Mouse (Mus musculus) kidney, postnatal 14 days (tissue): ENCODE data around the gene Aldh1a2.
A peak's percentile ranks its signal among the peaks of the same experiment; 100 is the strongest.

ENCODE experiments used
- DNase-seq: peaks from one replicate; pipeline ENCODE4 v3.0.0; 2022; ENCODE audit warnings: mixed read lengths

Gene Aldh1a2

DNA sequence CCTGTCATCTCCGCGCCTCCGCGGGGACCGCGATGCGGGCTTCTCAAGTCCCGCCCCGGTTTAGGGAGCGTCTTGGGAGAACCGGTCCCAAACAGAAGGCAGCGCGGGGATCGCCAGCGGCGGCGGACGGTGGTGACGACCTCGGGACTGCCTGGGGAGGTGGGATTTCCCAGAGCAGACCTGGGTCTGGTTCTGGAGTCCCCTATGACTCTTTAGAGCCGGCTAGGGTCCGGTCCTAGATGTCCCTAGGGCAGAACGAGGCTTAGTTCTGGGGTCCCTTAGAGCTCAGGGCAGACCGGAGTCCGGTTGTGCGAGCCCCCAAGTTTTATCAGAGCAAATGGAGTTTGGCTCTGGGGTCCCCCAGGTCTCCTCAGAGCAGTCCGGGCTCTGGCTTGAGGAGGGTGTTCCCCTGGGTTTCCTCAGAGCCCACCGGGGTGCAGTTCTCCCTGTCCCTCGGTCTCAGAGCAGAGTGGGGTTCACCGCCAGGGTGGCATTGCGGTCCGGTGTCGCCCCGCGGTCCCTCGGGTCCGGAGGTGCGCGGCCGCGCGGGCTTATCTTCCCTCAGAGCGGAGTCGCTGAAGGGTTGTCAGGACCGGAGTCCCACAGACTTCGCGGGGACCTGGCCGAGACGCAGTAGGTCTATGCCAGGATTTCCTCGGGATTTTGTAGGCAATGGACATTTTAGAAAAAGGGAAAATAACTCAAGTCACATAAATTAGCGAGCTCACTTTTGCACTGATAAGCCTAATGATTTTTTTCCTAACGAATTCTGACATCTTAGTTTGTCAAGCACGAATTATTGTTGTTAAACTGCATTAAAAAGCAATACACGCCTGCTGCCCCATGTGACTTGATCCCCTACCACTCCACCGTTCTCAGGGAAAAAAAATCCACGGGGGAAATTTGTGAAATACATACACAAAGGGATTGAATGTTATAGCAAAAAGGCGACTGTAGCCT lies 727 bp downstream of the Aldh1a2 start:
- DNase-seq, result peak; percentile 31

DNA sequence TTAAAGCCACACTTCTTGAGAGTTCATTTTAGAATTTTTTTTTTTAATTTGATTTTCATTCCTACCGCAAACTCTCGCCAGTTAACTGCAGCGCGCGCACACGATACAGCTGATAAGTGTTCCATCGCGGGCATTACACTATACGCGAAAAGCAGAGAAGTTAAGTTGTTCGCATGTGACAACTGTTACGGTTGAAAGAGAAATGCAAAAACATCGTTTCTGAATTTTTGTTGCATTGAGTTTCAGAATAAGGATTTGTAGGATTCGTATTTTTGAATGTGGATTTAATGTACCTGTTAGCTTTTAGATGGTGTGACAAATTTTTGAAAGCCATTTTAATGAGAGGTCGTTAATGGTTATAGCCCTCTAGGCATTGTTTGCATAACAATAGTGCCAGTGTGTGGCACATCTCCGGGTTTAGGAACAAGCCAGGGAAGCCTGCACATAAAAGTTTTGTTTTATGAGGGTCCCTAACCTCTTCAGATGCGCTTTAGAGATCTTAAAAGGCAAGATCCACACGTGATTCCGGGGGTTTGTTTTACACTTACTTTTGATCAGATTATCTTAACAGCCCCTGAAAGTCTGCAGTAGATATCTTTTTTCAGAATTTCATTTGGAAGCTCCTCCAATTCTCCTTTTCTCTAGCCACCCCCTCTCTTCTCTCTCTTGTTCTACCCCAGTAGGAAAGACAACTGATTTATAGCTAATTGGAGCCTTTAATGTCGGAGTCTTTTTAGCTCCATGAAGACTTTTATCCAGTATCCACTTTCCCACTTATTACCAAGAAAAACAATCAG lies 1.6 kb downstream of the Aldh1a2 start:
- no peak for DNase-seq

DNA sequence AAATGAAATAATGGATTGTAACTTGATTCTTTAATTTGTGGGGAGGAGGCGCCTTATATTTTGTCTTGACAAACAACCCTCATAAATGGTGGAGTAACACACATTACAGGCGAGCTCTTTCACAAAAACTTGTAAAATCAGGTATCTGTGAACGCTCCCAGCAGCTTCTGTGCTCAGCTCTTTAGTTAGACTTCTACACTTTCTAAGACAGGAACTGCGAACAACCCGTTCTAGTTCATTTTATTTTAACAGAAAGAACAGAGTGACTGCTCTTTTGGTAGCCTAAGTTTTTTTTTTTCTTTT lies 2.2 kb downstream of the Aldh1a2 start:
- DNase-seq, result no peak

DNA sequence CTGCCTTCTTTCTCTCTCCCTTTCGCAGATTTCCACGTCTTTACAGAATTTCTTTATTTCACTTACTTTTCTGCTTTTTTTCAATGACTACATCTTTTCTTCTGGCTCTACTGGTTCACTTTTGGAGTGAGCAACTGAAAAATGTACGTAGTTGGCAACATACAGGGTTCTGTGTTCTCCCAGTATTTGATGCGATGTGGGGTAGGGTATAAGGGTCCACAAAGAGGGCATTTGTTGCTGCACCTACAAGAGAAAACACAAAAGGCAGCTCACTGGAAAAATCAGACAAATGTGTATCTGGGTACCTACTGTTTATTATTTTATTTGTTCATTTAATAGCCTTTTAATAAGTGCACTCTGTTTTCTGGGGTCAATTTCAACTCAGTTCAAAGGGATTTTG lies 3.6 kb downstream of the Aldh1a2 start:
- no peak for DNase-seq

DNA sequence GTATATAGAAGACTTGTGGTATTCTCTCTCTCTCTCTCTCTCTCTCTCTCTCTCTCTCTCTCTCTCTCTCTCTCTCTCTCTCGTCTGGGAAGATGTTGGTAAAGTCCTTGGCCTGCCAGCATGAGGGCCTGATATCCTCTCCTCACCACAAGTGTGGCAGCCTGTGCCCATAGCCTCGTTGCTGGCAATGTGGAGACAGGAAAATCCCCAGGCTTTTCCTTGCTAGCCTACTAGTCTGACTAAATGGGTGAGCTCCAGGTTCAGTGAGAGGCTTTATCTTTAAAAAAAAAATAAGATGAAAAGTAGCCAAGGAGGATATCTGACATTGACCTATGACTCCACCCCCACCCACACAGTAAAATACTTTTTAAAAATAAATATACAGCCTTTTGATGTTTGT lies 4.8 kb downstream of the Aldh1a2 start:
- DNase-seq, result no peak

DNA sequence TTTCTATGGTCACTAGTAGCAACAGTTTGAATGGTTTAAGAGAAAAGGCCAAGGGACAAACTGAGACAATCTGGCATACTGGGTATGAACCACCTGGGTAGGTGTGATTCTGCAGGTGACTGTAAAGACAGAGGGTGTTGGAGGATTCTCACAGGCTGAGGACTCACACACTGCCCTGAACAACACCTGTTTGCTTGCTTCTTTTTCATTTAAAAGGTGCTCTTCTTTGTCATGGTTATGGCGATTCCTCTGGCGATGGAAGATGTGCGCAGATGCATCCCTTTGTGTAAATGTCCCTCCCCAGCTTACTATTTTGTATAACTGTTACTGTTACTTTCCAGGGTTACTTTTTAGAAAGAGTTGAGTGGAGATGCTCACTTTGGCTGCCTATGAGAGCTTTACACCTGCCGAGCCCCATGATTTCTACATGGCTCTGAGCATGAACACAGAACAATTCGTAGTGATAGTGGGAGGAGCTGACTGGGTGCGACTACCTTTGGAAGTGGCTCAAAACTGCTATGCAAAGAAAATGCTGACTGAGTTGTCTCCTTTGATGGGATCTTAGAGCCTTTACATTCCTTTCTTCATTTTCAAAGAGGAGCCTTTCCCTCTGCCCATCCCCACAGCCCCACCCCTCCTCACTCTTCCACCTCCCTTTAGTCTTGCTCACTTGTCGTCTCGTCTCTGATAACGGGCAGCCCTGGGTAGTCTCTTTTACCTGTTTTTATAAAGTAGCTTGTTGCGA lies 11.8 kb downstream of the Aldh1a2 start:
- DNase-seq, result no peak

DNA sequence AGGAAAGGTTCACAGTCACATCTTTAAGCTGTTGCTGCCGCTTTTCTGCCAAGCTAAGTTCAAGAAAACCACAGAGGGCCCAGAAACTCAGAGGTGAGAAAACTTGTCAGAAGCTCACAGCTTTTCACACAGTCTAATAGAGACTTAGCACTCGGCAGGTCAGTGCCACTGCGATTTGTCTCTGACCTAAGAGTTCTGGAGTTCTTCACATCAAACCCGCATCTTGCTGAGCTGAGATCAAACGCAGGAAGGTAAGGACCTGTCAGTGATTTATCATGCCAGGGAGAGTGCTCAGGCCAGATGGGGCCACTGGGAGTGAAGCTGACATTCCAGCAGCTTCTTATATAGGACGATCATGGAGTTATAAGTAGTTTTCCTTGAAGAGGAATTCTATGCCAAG lies 14.4 kb downstream of the Aldh1a2 start:
- no peak for DNase-seq

DNA sequence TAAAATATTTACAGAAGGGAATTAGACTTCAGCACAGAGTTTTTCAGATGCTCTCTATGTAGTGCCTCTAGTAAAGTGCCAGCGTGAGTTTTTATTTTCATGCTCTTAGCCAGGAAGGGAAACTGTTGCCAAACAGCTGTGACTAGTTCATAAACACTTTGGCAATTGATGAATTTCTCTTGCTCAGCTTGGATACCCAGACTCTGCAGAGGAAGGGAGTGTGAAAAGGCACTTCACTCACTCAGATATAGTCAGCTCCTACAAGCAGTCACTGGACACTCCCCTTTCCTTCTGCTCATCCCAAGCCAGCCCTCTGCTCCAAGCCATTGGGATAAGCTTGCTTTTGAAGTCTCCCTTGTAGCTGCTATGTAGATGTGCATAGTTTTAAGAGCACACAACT lies 21.0 kb downstream of the Aldh1a2 start:
- DNase-seq, result no peak

DNA sequence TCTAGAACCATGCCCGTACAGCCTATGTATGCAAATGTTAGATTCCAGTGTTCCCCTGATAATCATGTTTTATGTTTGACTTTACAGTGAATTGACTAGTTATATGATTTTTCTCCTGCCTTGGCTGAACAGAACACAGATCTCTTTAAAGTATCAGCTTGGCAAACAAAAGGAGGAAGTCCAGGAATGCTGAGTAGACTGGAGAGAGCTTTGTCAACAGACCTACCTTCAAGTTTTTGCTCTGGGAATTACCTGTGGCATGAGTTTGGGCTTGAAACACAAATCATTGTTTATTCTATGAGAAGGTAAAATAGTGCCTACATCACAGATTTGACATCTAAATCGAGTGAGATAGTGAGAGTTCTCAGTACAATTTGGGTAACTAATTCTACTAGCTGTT lies 24.3 kb downstream of the Aldh1a2 start:
- DNase-seq, result no peak

DNA sequence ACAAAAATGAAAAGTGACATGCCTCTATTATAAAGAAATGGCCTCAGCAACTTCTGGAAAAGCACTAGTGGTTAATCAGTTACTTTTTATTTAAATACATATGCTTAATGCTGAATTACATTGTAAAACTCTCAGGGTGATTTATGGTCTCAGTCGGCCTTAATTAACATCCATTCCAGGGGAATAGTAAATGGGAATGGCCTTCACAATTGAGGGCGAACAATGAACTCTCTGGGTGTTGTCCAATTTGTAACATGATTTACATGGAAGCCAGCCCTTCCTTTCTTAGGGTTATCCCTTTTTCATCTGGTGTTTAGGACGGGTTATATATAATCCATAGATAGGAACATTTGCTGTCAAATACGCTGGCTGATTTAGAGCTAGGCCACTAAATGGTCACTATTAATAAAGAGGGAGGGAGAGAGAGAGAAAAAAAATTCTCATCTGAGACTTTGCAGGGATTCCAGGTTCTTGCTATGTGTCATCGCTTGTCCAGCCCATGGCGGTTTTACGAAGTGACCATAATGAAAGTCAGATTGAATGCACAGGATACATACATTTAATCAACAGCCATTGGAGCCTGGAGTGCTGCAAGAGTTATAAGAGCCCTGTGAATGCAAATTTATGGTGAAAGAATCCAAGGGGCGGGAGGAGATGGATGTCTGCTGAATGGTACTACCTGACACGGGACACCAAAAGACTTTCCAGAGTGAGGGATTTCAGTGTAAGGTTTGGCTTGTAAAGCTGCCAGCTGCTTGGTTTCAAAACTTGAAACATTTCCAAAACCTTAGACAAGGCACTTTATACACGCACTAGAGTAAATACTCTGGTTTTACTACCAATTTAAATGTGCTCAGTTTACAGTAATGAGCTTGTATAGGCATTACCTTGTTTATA lies 26.2 kb downstream of the Aldh1a2 start:
- DNase-seq, result no peak

DNA sequence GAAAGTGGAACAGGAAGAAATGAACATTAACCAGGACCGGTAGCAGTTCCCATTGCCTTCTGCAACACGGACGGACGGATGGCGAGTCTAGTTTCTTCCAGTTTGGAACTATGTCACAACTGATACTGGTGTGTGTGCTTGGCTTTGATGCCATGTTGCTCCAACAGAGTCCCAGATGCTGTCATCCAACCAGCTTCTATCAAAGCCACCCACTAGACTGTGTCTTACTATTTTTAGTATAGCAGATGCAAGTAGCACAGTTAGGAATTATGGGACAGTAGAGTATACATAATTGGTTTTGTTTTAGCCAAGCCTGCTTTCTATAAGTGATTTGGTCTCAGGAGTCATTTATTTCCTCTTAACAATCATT lies 26.8 kb downstream of the Aldh1a2 start:
- no peak for DNase-seq

DNA sequence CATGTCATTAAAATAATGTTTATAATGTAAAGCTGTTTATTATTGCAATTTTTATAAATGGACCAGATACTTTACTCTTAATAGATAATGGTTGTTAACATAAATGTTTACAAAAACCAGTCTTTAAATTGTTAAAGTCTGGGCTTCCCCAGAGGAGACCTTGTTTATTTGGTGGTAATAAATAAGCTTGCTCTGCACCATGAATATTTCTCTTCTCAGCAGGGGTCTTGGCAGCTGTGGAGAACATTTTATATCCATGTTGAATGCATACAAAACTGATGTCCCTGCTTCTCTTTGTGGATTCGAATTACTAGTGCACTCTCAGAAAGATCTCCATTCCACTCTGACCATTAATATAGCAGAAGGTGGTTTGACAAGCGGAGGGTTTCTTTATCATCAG lies 38.8 kb downstream of the Aldh1a2 start:
- no peak for DNase-seq

DNA sequence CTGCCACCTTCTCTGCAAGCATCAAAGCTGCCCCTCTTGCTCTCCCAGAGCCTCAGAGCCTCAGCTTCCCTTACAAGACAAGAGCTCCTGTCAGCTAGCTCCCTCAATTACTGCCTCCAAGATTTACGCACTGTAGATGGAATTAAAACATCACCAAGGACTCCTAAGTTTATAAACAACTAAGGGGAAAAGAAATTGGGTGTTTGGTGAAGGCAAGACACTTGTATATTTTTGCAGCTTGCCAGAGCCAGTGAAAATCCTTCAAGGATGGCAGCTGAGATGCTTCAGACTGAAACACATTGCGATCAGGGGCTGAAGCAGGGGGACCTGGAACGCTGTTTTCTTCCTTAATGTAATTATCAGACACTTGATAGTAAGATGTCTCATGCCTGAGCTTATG lies 47.1 kb downstream of the Aldh1a2 start:
- no peak for DNase-seq

DNA sequence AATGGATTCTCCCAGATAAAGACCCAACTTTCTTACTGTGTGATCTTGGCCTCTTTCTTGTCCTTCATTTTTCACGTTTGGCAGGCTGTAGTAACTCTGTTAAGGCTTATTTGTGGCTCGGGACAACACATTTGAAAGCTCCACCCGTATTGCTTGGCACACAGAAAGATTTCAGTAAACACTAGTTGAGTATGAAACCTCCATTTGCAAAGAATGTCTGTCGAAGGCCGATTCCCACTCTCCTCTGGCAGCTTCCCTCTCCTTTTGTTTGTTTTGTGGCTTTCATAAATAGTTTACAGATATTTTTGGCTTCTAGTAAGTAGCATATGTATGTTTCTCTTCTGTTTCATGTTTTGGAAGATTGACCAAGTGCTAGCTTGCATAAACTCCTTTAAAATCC lies 54.1 kb downstream of the Aldh1a2 start:
- DNase-seq, result no peak

DNA sequence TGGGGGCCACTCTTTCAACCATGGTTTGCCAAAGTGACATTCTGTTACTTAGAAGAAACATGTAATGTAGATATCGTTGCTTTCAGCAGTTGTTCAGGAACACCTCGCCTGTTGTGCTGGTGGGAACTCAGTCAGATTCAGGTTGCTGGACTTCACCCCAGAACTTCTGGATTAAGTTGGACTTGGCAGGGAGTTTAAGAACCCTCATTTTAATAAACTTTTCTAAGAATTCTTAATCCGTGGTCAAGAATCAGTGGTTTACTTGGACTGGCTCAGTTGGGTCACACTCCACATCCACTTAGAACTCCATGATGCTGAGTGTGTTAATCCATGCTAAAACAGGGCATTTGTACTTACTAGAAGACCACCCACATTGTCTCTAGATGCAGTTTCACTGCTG lies 54.6 kb downstream of the Aldh1a2 start:
- DNase-seq, result no peak

DNA sequence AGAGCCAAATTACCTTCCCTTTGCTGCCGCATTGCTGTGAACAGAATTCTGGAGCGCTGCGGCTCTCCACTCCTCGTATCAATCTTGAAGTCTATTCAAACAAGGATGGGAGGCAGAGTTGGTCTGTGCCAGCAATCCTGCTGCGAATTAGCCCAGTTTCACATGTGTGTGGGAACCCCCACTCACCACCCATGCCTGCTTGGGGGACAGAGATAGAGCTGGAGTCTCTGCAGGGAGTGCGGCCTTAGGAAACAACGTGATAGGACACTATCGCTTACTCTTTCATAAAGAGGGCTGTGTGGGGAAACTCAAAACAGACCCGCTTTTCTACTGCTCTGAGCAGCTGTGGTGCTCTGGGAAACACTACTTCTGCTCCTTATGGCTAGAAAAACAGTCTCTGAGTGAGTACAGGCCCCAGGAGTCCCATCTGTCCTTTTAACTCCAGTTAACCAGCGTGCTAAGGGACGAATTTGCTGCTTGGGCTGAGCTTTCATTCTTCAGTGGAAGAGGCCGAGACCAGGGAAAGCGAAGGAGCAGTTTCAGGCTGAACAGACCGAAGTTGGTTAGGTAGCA lies 60.6 kb downstream of the Aldh1a2 start:
- DNase-seq, result no peak

DNA sequence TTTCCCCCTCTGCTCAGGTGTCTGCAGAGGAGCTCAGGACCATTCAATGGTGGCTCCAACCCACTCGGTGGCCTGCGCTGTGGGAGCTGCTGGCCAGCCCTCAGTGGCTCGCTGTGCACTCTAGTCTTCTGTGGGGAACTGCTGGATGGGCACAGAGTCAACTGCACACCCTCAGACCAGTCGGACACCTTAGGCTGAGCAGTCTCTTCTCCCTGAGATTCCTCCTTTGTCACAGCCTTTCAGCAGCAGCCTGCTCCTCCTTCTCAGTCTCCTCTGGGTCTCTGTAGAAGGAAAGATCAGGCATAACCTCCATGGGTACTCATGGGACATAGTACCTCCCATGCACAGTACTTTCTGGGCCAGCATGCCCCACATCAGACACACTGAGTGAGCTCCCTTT lies 63.2 kb downstream of the Aldh1a2 start:
- DNase-seq, result no peak

DNA sequence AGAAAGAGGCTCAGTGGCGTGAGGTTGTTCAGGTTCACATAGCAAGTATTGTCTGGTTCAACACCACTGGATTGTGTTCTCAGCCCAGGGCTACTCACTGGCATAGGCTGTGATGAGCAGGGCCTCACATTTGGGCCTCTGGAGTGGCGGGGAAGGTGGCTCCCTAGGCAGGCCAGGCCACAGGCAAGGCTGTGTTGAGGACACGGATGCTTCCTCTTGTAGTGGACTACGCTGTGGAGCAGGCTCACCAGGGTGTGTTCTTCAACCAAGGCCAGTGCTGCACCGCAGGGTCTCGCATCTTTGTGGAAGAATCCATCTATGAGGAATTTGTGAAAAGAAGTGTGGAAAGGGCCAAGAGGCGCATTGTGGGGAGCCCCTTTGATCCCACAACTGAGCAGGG lies 67.6 kb downstream of the Aldh1a2 start:
- DNase-seq, result no peak

DNA sequence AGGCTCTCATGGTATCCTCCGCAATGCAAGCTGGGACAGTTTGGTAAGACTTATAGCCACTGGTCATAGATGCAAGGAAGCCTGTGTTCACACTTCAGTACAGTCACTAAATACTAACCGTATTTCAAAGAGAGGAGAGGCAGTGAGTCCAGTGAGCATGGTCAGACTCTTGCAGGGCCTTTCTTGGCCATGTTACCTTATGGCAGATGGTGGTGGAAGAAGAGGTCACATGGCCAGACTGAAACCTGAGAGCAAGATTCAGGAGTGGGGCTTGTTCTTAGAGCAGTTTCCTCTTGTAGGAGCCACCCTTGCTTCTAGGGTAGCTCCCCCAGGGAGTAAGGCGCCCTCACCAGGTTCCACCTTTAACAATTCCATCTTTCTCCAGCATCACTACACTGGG lies 69.6 kb downstream of the Aldh1a2 start:
- no peak for DNase-seq

DNA sequence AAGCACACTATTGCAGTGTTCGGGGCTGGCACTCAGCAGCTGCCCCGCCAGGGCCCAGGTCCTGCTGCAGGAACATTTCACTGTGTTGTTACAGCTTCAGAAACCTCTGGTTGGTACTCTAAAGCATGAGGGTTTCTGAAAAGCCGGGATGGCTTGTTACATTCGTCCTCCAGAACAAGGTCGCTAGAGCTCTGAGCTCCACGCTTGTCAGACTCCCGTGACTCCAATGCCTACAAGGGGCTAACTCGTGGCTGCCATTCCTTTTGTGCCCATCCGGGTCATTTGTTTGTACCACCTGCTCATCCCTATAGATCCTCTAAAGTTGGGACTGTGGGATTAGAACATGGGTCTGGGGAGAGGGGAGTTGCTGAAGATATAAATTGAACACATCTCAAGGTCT lies 70.8 kb downstream of the Aldh1a2 start:
- no peak for DNase-seq

DNA sequence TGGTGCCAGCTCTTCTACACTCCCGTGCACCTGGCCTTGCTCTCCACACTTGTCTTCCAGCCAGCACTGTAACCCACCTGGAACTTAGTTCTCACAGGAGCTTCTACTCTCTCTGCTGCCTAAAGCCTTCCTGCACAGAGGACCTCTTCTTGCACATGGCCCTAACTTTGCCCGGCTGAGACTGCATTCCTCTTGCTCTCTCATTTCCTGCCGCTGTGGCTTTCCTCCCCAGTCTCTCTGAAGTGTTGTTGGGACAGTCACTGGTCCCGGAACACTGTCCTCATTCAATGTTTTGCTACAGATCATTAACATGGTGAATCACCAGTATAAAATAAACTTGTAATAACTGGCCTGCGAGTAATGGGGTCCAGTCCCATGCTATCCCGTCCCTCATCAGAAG lies 73.1 kb downstream of the Aldh1a2 start:
- DNase-seq, result no peak

DNA sequence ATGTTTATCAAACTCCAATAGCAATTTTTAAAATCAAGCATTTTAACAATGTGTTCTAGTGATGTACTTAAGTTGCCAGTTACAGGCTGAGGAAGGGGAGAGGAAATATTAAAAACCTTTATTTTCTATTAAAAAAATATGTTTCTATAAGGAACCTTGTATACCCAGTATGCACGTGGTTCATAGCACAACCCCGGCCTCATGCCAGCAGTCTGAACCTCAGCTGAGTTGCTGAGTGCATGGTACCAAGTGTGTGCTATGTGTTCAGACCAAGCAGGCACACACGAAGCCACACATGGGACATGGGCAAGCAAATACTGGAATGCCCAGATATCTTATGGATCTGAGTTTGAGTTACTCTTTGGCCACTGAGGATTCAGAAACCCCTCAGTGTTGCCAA lies 74.2 kb downstream of the Aldh1a2 start:
- DNase-seq, result no peak
